Mouse (Mus musculus) CH12.LX (cell line): ENCODE results near the gene Fermt3. TPM values are rescaled to one million over a fixed set of nuclear protein-coding genes. Genes with fewer than 3 reads are reported as not detected.
"Not testable (repeated sequence)": the region's sequence is repeated elsewhere in the genome, so short reads cannot be mapped to it uniquely, and the experiment has no call there.

Experiments used
- DNase-seq: peaks from one replicate; pipeline ENCODE4 v3.0.0-alpha.2; 2013; ENCODE audit errors: extremely low read depth
- H3K27ac ChIP-seq: 2 replicates; pipeline ENCODE4 v1.5.1; 2012; ENCODE audit warnings: low read depth, mild to moderate bottlenecking, control low read depth, moderate library complexity; ENCODE audit not compliant: insufficient read depth
- H3K27me3 ChIP-seq: replicated peaks from 2 replicates; pipeline ENCODE3; 2012; ENCODE audit warnings: inconsistent platforms
- H3K36me3 ChIP-seq, 2 experiments: replicated peaks in 1 of 2; 2 replicates each; pipeline versions ENCODE3 to v1.6.1; 2012; ENCODE audit warnings: inconsistent platforms in 1 of 2, low read length in 1 of 2, mild to moderate bottlenecking in 1 of 2, mixed read lengths in 1 of 2, moderate library complexity in 1 of 2; ENCODE audit not compliant: control insufficient read depth in 1 of 2, insufficient read depth in 1 of 2
- H3K4me1 ChIP-seq, 2 experiments: 2 replicates each; pipeline ENCODE4 v1.6.1; 2012; ENCODE audit warnings: inconsistent platforms in 1 of 2, moderate library complexity in 1 of 2; ENCODE audit not compliant: insufficient read depth in 2 of 2, control insufficient read depth in 1 of 2
- H3K4me2 ChIP-seq: 2 replicates; pipeline ENCODE4 v1.6.1; 2012; ENCODE audit warnings: low read depth, mild to moderate bottlenecking, control low read depth; ENCODE audit not compliant: poor library complexity, insufficient read depth, severe bottlenecking
- H3K4me3 ChIP-seq, 3 experiments: fragments of 150-350 bp in 1 of 3; sonication (generic) in 1 of 3; replicated peaks in 1 of 3; 2 replicates each; pipeline versions ENCODE3 to v1.5.1; 2011 to 2012; ENCODE audit warnings: low read depth in 2 of 3, low read length in 2 of 3, mild to moderate bottlenecking in 2 of 3, moderate library complexity in 2 of 3, control low read depth in 1 of 3, improper control_type of control experiment in 1 of 3, inconsistent platforms in 1 of 3, mixed read lengths in 1 of 3; ENCODE audit not compliant: poor library complexity in 1 of 3
- H3K79me2 ChIP-seq: replicated peaks from 2 replicates; pipeline ENCODE4 v1.6.1; 2012; ENCODE audit warnings: mild to moderate bottlenecking, moderate library complexity; ENCODE audit not compliant: control insufficient read depth, poor library complexity, insufficient read depth, severe bottlenecking; ENCODE audit errors: extremely low read depth
- H3K9ac ChIP-seq: 2 replicates; pipeline ENCODE4 v1.6.1; 2012; ENCODE audit warnings: low read depth, mild to moderate bottlenecking, control low read depth, moderate library complexity; ENCODE audit not compliant: insufficient read depth
- H3K9me3 ChIP-seq: replicated peaks from 2 replicates; pipeline ENCODE3; 2012; ENCODE audit warnings: low read length, inconsistent platforms, mixed read lengths
- CHD1 ChIP-seq: IDR thresholded peaks from 2 replicates; pipeline ENCODE4 v1.6.1; 2012; ENCODE audit warnings: low read depth, low read length, improper control_type of control experiment, inconsistent platforms
- CHD2 ChIP-seq: IDR thresholded peaks from 2 replicates; pipeline ENCODE4 v1.6.1; 2011; ENCODE audit warnings: low read length, improper control_type of control experiment
- CTCF ChIP-seq, 2 experiments: IDR thresholded peaks in 1 of 2; conservative IDR thresholded peaks in 1 of 2; 2 replicates each; pipeline ENCODE4 v1.5.1; 2011 to 2012; ENCODE audit warnings: low read depth in 2 of 2, low read length in 2 of 2, improper control_type of control experiment in 1 of 2, inconsistent platforms in 1 of 2, mild to moderate bottlenecking in 1 of 2, moderate library complexity in 1 of 2
- E2F4 ChIP-seq: IDR thresholded peaks from 2 replicates; pipeline ENCODE4 v1.6.1; 2011; ENCODE audit warnings: low read depth, low read length, improper control_type of control experiment; ENCODE audit not compliant: insufficient replicate concordance
- ELF1 ChIP-seq: IDR thresholded peaks from 2 replicates; pipeline ENCODE4 v1.6.1; 2014; ENCODE audit warnings: low read depth, mild to moderate bottlenecking, inconsistent platforms, low read length, improper control_type of control experiment
- EP300 ChIP-seq: IDR thresholded peaks from 2 replicates; pipeline ENCODE4 v1.6.1; 2011; ENCODE audit warnings: low read length, improper control_type of control experiment
- ETS1 ChIP-seq: conservative IDR thresholded peaks from 2 replicates; pipeline ENCODE4 v1.6.1; 2012; ENCODE audit warnings: low read depth, mild to moderate bottlenecking, inconsistent platforms, low read length, improper control_type of control experiment, moderate library complexity
- GABPA ChIP-seq: IDR thresholded peaks from 2 replicates; pipeline ENCODE4 v1.6.1; 2012; ENCODE audit warnings: low read depth, low read length, improper control_type of control experiment, inconsistent platforms; ENCODE audit not compliant: insufficient replicate concordance
- HCFC1 ChIP-seq: IDR thresholded peaks from 2 replicates; pipeline ENCODE4 v1.6.1; 2012; ENCODE audit warnings: low read depth, mild to moderate bottlenecking, inconsistent platforms, low read length, improper control_type of control experiment
- IRF4 ChIP-seq: IDR thresholded peaks from 2 replicates; pipeline ENCODE4 v1.6.1; 2014; ENCODE audit warnings: low read depth, mild to moderate bottlenecking, inconsistent platforms, low read length, improper control_type of control experiment
- JUND ChIP-seq: conservative IDR thresholded peaks from 2 replicates; pipeline ENCODE4 v1.6.1; 2011; ENCODE audit warnings: low read depth, low read length, improper control_type of control experiment
- MAZ ChIP-seq: IDR thresholded peaks from 2 replicates; pipeline ENCODE4 v1.6.1; 2012; ENCODE audit warnings: low read depth, mild to moderate bottlenecking, inconsistent platforms, low read length, improper control_type of control experiment, moderate library complexity
- MXI1 ChIP-seq: IDR thresholded peaks from 2 replicates; pipeline ENCODE4 v1.6.1; 2011; ENCODE audit warnings: mild to moderate bottlenecking, low read depth, low read length, improper control_type of control experiment
- PAX5 ChIP-seq: IDR thresholded peaks from 2 replicates; pipeline ENCODE4 v1.6.1; 2012; ENCODE audit warnings: low read length, inconsistent platforms, mixed read lengths
- RAD21 ChIP-seq: IDR thresholded peaks from 2 replicates; pipeline ENCODE4 v1.6.1; 2011; ENCODE audit warnings: low read depth, mild to moderate bottlenecking, low read length, improper control_type of control experiment, moderate library complexity
- TBP ChIP-seq: conservative IDR thresholded peaks from 2 replicates; pipeline ENCODE4 v1.6.1; 2011; ENCODE audit warnings: low read depth, low read length, improper control_type of control experiment
- USF1 ChIP-seq: IDR thresholded peaks from 2 replicates; pipeline ENCODE4 v1.6.1; 2014; ENCODE audit warnings: low read depth, mild to moderate bottlenecking, inconsistent platforms, low read length, improper control_type of control experiment
- ZC3H11A ChIP-seq: IDR thresholded peaks from 2 replicates; pipeline ENCODE4 v1.6.1; 2012; ENCODE audit warnings: low read depth, mild to moderate bottlenecking, inconsistent platforms, low read length, improper control_type of control experiment
- ZKSCAN1 ChIP-seq: IDR thresholded peaks from 2 replicates; pipeline ENCODE4 v1.6.1; 2012; ENCODE audit warnings: low read depth, inconsistent platforms, low read length, improper control_type of control experiment, borderline replicate concordance
- ZNF384 ChIP-seq: IDR thresholded peaks from 2 replicates; pipeline ENCODE4 v1.6.1; 2012; ENCODE audit warnings: low read depth, low read length, improper control_type of control experiment, inconsistent platforms
- dilution Hi-C: fragments of 300-500 bp; cut with MboI; formaldehyde crosslinking; loops from 2 replicates; pipeline ENCODE4 v1.14.3; 2020; ENCODE audit warnings: low sequenced_read_pairs; ENCODE audit not compliant: extremely low pct_unique_long_range_greater_than_20kb, extremely low pct_ligation_motif_present
- in situ Hi-C: fragments of 300-500 bp; cut with MboI; formaldehyde crosslinking; loops from 3 replicates; pipeline ENCODE4 v1.14.3; 2019; ENCODE audit warnings: low sequenced_read_pairs, low pct_ligation_motif_present, low pct_unique_long_range_greater_than_20kb, mixed read lengths
- polyA plus RNA-seq: library from polyadenylated mRNA; unstranded; fragments of >175 nt; gene quantifications from 2 replicates; pipeline ENCODE4 v1.2.1, GENCODE M21; 2012; ENCODE audit warnings: low read depth; ENCODE audit not compliant: insufficient read length
- total RNA-seq, 2 experiments: library from RNA; depleted of rRNA; stranded (reverse); fragments of 300-350 nt in 1 of 2; fragments of >200 nt in 1 of 2; gene quantifications; 2 replicates each; pipeline ENCODE4 v1.2.3; 2012 to 2014

Fermt3 gene
- total and polyA plus RNA-seq, 3 experiments = 47.0 to 65.1 (median 57.4) TPM

DNA sequence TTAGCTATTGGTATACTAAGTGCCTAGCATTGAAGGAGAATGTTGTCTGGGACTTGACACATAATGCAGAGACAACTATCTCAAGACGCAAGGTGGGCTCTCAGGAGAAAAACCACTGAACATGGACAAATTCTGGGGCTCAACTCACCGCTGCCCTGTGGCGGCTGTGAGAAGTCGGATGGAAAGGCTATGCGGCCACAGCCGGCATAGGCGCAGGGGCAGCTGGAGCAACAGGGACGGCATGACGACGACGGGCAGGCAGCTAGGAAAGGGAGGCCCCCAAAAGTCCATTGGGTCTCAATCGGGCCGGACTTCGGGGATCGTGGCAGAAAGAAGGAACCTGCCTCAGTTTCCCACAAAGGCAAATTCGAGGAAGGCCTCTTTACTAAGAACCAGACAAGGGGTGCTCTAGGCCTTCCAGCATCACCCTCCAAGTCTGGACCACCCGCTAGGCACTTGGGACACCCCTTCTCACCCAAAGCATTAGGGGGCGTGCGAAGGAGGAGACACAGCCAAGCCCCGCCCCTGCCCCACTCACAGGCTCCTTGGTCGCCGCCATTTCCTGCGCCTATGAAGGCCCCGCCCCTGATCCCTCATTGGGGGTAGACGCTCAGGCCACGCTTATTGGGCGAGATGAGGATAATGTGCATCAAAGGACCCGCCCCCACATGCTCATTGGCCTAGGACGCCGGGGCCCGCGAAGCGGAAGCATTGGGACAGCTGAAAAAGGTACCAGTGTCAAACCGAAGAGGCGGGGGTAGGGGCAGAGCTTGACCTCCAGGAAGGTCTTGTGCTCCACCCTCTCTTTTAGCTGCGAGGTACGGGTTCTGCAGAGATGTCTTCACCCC lies 27.0 kb downstream of the Fermt3 start, which contains the start of gene Dnajc4 (continued):
- TF ChIP-seq MAZ (peak; percentile 94), USF1 (no peak), E2F4 (peak; percentile 76; the same call in 1 of the 2 replicates), CHD2 (peak; percentile 78), CHD1 (no peak), PAX5 (no peak)

DNA sequence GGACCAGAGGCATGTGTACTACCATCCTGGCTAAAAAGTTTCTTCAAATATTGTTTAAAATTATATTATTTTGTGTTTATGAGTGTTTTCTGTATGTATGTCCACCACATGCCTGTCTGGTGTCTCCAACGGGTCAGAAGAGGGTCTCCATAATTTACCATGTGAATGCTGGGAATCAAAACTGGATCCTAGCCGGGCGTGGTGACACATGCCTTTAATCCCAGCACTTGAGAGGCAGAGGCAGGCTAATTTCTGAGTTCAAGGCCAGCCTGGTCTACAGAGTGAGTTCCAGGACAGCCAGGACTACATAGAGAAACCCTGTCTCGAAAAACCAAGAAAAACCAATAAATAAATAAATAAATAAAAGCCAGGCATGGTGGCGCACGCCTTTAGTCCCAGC lies 28.1 kb downstream of the Fermt3 start:
- H3K4me3 ChIP-seq, H3K4me2 ChIP-seq, H3K9me3 ChIP-seq, H3K27me3 ChIP-seq, H3K27ac ChIP-seq, H3K79me2 ChIP-seq, DNase-seq, dilution Hi-C loops, H3K9ac ChIP-seq, in situ Hi-C loops: not testable (repeated sequence)
- Histone ChIP-seq H3K36me3 (peaks cover 3 to 11% of the 10 kb centered on the region in 2 experiments), H3K4me1 (peaks cover 7 to 39% of the 10 kb centered on the region in 2 experiments)

DNA sequence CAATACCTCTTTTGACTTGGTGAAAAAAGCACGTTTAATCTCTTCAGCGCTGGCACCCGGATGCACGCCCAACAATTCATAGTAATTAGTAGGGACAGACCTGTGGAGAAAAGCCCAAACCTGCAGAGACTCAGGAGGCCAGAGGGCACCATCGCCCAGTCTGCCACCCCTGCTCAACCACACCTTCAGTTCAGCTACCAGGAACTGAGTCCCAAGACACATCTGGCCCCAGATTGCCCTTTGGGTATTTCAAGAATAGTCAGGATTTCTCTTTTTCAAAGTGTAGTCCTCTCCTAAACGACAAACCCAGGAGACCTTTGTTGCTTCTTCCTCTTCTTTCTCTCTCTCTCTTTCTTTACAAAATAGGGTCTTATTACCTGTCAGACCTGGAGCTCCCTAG lies 28.6 kb downstream of the Fermt3 start:
- DNase-seq = no peak
- TF ChIP-seq GABPA (no peak), IRF4 (no peak)
- TF ChIP-seq, all 38 proteins: peak for 0
- H3K4me1 ChIP-seq = peaks cover 11 to 43% of the 10 kb centered on the region in 2 experiments
- dilution Hi-C loops (no loop called here), in situ Hi-C loops (no loop called here)
- no peaks in the 10 kb centered on the region for H3K27me3 ChIP-seq
- no peak overlapping the region for H3K4me3 ChIP-seq
- H3K4me2 ChIP-seq = no peak overlapping the region
- no peak overlapping the region for H3K27ac ChIP-seq
- H3K79me2 ChIP-seq = no peaks in the 10 kb centered on the region
- H3K36me3 ChIP-seq = peaks cover 3 to 16% of the 10 kb centered on the region in 2 experiments
- no peaks in the 10 kb centered on the region for H3K9me3 ChIP-seq
- no peak overlapping the region for H3K9ac ChIP-seq

DNA sequence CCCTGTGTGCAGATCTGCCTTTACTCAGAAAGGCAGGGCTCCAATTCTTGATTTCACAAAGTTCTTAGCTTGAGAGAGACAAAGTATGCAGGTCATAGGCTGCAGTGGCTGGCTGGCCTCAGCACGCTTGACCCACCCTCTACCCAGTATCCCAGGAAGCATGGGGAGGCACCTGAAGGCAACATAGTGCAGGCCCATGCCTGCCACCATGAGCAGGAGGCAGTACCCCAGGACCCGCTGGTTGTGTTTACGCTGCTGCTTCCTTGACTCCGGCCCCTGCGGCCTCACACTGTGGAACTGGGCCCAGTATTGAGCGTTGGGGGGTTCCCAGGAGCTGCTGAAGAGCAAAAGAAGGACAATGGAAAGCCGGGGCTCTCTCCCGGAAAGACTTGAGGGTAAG lies 30.0 kb downstream of the Fermt3 start:
- no peak for DNase-seq
- Histone ChIP-seq H3K4me3 (no peak overlapping the region), H3K4me2 (no peak overlapping the region), H3K79me2 (no peaks in the 10 kb centered on the region), H3K9me3 (no peaks in the 10 kb centered on the region), H3K36me3 (peaks cover 9 to 28% of the 10 kb centered on the region in 2 experiments), H3K4me1 (peaks cover 11 to 31% of the 10 kb centered on the region in 2 experiments), H3K27me3 (no peaks in the 10 kb centered on the region), H3K9ac (no peak overlapping the region), H3K27ac (no peak overlapping the region)
- TF ChIP-seq HCFC1 = no peak
- TF ChIP-seq CHD2 = no peak
- no peak for TF ChIP-seq CHD1
- no peak for TF ChIP-seq MXI1
- TF ChIP-seq ETS1 = no peak
- no peak for TF ChIP-seq EP300
- no peak for TF ChIP-seq E2F4
- no peak for TF ChIP-seq TBP
- no peak for TF ChIP-seq ZKSCAN1
- no peak for TF ChIP-seq ZNF384
- TF ChIP-seq ELF1 = no peak
- TF ChIP-seq CTCF (conservative IDR thresholded peaks at IDR 0.05 in 1 of 2, IDR thresholded peaks at IDR 0.05 in 1 of 2; ENCODE audit: low read depth in 2 of 2, low read length in 2 of 2) = no peak
- TF ChIP-seq RAD21 = no peak
- TF ChIP-seq JUND = no peak
- no peak for TF ChIP-seq ZC3H11A
- dilution Hi-C loops = no loop called here
- in situ Hi-C loops = no loop called here
